Mouse (Mus musculus) left cerebral cortex, postnatal 25 days (tissue): ENCODE measurements around the gene Aldh3b2. TPM values are rescaled to one million over a fixed set of nuclear protein-coding genes. Genes with fewer than 3 reads are reported as not detected.

Experiments used
- DNase-seq, 2 experiments: peaks; one replicate each; pipeline ENCODE4 v3.0.0; 2022; ENCODE audit warnings: low spot score in 2 of 2, mixed read lengths in 1 of 2
- intact Hi-C: fragments of 180-260 bp; cut with DNase I; formaldehyde crosslinking; loops from one replicate; pipeline ENCODE4 v1.15.1; 2025
- total RNA-seq, 2 experiments: library from RNA; stranded (reverse); gene quantifications; 2 replicates each; pipeline ENCODE4 v1.2.3; 2021

The Aldh3b2 gene
- total RNA-seq, 2 experiments from 2014 or later, result 1.7 to 2.1 TPM

DNA sequence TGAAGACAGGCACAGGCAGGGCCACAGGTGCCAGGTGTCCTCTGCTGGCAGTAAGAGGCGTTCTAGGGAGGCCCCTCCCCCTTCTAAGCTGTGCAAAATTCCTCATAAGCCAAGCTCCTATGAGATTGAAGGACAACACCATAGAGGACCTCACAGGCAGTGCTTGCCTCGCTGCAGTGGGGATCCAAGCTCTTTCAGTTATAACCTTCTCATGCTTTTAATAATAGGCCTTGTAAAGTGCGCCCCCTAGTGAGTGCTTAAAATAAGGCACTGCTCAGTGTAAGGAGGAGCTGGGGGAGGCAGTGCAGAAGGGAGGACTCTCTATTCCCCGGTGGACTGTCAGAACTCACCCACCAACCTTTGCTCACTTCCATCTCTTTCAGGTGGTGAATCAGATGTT lies 8.2 kb downstream of the Aldh3b2 start:
- intact Hi-C loops, result loop anchor here (1.0 kb wide), 1 partner anchor 34 kb away; no protein-coding TSS in a partner anchor
- peak; percentile 80 to 87 for DNase-seq

GRCm38 (mm10) chr19:3980917-3981316 lies 8.8 kb downstream of the Aldh3b2 start:
- intact Hi-C loops, result loop anchor here (1.0 kb wide), 1 partner anchor 35 kb away; no protein-coding TSS in a partner anchor
- no peak for DNase-seq

DNA sequence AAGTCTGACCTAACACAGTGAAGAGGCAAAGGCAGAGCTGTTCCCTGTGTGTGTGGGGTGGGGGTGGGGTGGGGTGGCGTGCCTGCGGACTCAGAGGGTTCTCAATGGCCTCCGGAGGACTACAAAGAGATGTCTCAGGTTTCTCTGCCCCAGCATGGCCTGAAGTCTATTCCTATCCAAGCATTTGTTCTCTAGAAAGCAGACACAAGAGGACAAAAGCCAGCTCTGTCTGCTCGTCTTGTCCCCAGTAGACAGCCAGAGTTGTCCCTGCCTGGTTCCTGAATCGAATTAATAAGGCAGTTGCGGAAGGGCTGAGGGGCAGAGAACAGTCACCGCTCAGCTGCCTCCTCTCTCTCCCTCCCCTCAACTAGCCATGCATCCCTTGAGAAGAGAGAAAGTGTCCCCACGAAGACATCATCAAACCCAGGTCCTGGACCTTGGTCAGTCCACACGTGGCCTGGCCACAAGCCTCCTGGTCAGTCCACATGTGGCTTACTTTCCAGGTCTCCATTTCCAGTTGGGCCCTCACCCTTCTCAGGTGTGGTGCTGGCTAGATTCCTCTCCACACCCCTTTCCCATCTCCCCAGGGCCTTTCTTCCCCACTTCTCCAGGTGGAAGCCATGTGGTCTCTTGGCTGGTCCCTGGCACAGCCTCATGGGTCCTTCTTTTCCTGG lies 11.5 kb downstream of the Aldh3b2 start:
- no peak for DNase-seq
- intact Hi-C loops, result no loop called here

DNA sequence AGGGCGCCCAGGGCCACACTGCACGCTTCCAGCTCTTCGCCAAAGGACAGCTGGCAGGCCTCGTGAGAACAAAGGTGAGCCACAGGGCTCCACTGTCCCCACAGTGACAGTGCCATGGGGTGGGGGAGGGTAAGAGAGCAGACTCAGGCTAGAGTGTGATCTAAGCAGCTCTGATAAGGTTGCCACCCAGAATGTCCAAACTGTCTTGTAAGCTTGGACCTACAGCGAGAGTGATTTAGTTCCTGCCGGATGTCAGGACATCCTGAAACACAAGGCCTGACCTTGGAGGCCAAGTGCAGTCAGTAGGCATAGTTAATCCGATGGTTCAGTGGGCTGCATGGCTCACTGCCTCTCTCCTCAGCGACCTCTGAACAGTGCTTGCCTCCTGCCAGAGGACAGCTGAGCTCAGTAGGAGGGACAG lies 13.1 kb downstream of the Aldh3b2 start:
- DNase-seq, result no peak
- intact Hi-C loops, result no loop called here

DNA sequence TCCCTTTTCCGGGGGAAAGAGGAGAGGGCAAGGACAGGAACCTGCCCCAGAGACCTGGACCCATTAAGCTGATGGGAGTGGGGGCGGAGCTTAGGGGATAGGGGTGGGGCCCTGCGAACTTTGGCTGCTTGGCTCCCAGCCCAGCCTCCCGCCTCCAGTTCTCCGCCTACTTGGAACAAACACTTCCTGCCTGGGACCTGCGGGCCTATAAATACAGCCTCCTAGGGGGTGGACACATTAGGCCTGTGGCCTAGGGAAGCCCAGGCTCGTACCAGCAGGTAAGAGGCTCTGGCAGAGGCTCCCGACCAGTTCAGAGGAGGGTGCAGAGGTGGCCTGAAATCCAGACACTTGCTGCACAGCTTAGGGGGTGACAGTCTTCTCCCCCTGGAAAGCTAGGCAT lies 14.2 kb downstream of the Aldh3b2 start, which contains the start of gene Acy3:
Gene Acy3 (plus strand): TSS at position 237 of the 400 bp plus-strand sequence.
- intact Hi-C loops, result no loop called here
- peak; percentile 45 to 61 for DNase-seq

GRCm38 (mm10) chr19:3988066-3988465 lies 15.9 kb downstream of the Aldh3b2 start:
- intact Hi-C loops, result no loop called here
- no peak for DNase-seq

DNA sequence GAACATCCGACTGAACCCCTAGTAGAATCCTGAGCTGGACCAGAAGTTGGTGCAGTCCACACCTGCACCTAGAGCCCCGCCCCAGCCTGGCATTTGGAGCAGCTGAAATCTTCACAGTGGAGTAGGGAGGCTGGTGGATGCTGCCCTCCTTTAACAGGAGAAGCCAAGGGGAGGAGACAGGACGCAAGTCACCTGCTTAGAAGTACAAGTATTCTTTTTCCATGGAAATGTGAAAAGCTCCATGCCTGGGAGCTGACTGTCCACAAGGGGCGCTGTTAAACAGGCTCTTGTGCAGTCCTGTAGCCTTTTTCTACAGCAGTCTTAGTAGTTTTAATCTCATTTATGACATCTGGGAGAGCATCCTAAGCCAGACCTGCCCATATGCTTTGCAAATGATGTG lies 16.6 kb downstream of the Aldh3b2 start:
- intact Hi-C loops, result no loop called here
- no peak for DNase-seq

- intact Hi-C loops, result no loop called here
- DNase-seq, result no peak
Measured at GRCm38 (mm10) chr19:3990804-3991203, 18.7 kb downstream of the Aldh3b2 start.

DNA sequence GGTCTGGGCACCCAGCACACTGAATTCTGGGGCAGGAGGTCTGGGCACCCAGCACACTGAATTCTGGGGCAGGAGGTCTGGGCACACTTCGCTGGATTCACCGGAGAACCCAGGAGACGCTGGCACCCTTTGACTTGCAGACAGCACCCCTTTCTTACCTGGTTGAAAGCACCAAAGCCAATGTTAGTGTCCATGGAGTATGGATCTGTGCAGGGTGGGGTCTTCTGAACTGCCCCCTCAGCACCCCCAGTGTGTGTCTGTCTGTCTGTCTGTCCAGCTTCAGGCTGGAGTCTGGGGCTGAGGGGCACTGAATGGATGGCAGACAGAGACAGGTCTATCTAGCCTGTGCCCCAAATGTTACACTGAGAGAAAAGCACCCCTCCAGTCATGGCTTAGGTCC lies 19.4 kb downstream of the Aldh3b2 start:
- DNase-seq, result no peak
- intact Hi-C loops, result no loop called here

DNA sequence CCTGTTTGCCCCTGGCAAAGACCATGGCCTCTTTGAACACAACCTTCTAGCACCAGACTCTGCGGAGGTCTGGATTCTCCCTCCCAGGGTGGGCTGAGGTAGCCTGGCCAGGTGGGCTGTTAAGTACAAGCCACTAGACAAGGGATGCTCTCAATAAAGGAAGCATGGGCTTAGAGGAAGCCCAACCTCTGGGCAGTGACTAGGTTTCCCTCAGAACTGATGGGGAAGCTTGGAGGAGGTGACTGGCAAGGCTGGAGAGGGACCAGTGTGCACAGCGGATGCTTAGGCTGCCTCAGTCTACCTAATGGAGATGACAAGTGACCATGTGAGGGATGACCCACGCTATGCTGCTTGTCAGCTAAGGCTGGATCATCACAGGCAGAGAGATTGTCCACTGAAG lies 19.8 kb downstream of the Aldh3b2 start:
- DNase-seq, result no peak
- intact Hi-C loops, result no loop called here

DNA sequence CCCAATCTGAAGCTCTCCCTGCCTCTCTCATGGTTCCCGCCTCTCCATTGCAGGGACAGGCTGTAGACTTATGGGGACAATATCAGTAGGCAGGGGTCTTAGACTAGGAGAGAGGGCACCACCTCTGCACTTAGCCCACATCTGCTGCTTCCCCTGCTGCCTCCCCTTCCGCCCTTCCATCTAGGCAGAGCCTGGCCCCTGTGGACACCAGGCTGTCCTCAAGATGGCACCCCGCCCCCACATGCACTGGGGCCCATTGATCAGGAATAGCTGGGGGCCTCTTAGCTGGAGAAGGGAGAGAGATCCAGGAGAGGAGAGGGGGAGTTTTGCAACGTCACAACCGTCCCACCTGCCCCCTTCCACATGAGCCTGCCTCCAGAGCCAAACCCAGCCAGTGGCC lies 20.3 kb downstream of the Aldh3b2 start, which contains the start of gene Tbx10:
Gene Tbx10 (plus strand): TSS at position 337 of the 400 bp plus-strand sequence.
- no peak for DNase-seq
- intact Hi-C loops, result no loop called here

- intact Hi-C loops, result no loop called here
- DNase-seq, result no peak
Measured at GRCm38 (mm10) chr19:3994932-3995331, 22.8 kb downstream of the Aldh3b2 start.

DNA sequence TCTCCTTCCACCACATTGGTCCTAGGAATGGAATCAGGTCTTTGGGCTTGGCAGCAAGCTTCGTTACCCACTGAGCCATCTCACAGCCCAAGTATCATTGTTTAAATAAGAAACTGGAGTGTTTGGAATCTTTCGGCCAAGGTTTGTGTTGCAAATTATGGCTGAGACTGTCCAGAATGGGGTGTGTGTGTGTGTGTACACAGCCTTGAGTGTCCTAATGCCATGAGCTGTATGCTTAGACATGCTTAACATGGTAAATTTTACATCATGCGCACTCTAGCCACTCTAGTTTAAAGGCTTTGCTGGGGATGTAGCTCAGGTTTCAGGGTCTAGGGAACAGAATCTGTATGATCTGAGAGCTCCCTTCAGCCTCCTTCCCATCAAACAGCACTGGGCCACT lies 23.4 kb downstream of the Aldh3b2 start:
- intact Hi-C loops, result no loop called here
- DNase-seq, result no peak

- intact Hi-C loops, result no loop called here
- DNase-seq, result no peak
Measured at GRCm38 (mm10) chr19:3996106-3996505, 24.0 kb downstream of the Aldh3b2 start.

DNA sequence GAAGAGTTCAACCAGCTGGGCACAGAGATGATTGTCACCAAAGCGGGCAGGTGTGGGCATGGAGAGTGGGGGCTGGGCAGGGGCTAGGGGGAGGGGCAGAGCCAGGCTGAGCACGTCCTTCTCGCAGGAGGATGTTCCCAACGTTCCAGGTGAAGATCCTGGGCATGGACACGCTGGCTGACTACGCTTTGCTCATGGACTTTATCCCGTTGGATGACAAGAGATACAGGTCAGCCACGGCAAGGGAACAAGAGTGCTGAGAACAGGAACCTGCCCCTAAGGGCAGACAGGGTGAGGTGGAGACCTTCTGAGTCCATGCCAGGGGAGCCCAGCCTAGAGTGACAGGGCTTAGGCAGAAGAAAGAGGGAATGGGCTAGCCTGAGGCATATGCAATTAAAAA lies 24.6 kb downstream of the Aldh3b2 start:
- DNase-seq, result no peak
- intact Hi-C loops, result no loop called here

- DNase-seq, result no peak
- intact Hi-C loops, result no loop called here
Measured at GRCm38 (mm10) chr19:3997231-3997630, 25.1 kb downstream of the Aldh3b2 start.

GRCm38 (mm10) chr19:3998335-3998734 lies 26.2 kb downstream of the Aldh3b2 start:
- DNase-seq, result no peak
- intact Hi-C loops, result no loop called here

DNA sequence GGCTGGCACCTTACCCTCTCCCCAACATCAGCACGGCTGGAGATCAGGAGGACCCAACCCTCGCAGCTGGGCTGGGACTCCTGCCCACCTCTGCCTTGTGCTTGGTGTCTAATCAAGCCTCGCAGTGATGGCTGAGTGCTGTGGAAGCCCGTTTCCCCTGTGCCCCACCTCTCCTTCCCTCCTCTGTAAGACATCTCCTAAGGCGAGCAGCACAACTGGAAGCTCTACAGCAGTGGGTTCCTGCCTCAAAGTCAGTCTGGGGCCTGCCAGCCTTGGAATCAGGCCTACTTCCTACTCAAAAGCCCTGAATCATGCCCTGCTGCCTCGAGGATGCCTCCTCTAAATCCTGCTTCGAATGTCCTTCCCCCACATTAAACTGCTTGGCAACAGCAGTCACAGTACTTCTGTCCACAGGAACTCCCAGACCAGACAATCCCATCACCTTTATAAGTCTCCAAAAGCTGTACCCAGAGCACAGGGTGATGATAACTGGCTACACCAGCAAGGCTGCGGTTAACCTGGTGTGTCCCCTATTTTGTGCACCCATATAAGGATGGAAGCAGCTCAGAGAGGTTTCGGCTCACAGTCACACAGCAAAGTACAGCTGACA lies 27.1 kb downstream of the Aldh3b2 start:
- intact Hi-C loops, result no loop called here
- DNase-seq, result no peak

DNA sequence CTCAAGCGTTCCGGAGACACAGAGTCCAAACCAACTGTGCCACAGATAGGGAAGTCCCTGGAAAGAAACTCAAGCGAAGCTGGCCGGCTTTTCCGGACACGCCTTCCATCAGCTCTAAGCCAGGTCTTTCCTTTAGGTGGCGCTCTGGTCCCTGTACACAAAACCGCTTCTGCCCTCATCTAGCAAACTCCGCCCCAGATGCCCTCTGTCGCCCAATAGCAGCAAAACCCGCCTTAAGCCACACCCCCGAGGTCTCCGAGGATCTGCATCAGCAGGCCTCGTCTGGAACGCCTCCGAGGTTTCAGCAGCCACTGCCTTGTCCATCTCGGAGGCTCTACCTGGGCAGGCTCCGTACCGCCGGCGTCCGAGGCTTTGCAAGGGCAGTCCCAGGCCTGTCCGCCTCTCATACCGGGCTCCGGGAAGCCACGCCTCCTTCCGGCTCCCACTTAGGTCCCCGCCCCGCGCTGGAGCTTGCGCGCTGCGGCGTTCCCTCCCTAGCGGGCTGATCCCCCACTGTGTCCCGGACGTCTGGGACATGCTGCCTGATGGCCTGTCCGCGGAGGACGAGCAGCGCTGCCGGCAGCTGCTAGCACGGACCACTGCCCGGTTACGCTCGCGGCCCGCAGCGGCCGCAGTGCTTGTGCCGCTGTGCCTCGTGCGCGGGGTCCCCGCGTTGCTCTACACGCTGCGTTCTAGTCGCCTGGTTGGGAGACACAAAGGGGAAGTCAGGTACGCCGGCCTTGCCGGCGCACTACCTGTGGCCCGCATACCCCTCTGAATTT lies 28.2 kb downstream of the Aldh3b2 start, which contains the start of the genes Nudt8 and Gm49405:
Gene Nudt8 (plus strand): TSS at position 462 of the 782 bp plus-strand sequence.
Gene Gm49405 (plus strand): TSS at position 508 of the 782 bp plus-strand sequence.
- intact Hi-C loops, result loop anchor here (1.0 kb wide), 1 partner anchor 12 kb away; the partner anchor contains the start of gene Ndufv1

GRCm38 (mm10) chr19:4000949-4001525 lies 28.9 kb downstream of the Aldh3b2 start:
- DNase-seq, result no peak
- intact Hi-C loops, result loop anchor here (1.0 kb wide), 1 partner anchor 11 kb away; the partner anchor contains the start of gene Ndufv1

More for the DNA sequence above, 28.2 kb downstream of the Aldh3b2 start, which contains the start of the genes Nudt8 and Gm49405:
- peak; percentile 96 to 98 for DNase-seq
